ENCODE assay signal across 18 mouse cellular contexts in genomic region chr3:104518931-104519330, GRCm38 (mm10). TPM values are rescaled to one million over a fixed set of nuclear protein-coding genes. Genes with fewer than 3 reads are reported as not detected.
A peak's percentile ranks its signal among the peaks of the same experiment; 100 is the strongest.
DNase-seq lines count a peak whose midpoint lies in the region; ATAC-seq and TF ChIP-seq lines count a peak whose summit lies in the region.
"Had no signal": no experiment of that assay in that cellular context is flagged by ENCODE, and none has a peak within 500 bp of the region (broad histone marks: within the 10 kb centered on the region; RNA-seq: fewer than 3 reads in every experiment).

No protein-coding gene starts in this region.

- peaks cover 12% of the 10 kb centered on the region for H3K4me1 ChIP-seq in liver, adult 2 months (ENCODE audit: control insufficient read depth, insufficient read depth, low read length)
- H3K4me1 ChIP-seq in liver, embryonic 11.5 days (replicated peaks; ENCODE audit: control insufficient read depth, insufficient read depth, low read length): 0 out of 2 replicates have a peak, but pooled peaks cover 3% of the 10 kb centered on the region
- H3K4me1 ChIP-seq in forebrain, embryonic 14.5 days (ENCODE audit: control insufficient read depth, insufficient read depth, low read length): no peaks in the 10 kb centered on the region
- H3K4me1 ChIP-seq: limb, embryonic 15.5 days; midbrain, embryonic 10.5 days had no signal

- peak overlapping the region; percentile 71 for H3K27ac ChIP-seq in liver, adult 2 months (replicated peaks; ENCODE audit: insufficient read depth, low read depth, low read length)
- H3K27ac ChIP-seq in liver, embryonic 11.5 days (ENCODE audit: low read depth, low read length): no peak overlapping the region
- H3K27ac ChIP-seq in forebrain, embryonic 14.5 days (ENCODE audit: low read depth, low read length): no peak overlapping the region
- H3K27ac ChIP-seq: limb, embryonic 15.5 days; midbrain, embryonic 10.5 days had no signal

- no peaks in the 10 kb centered on the region for H3K36me3 ChIP-seq in liver, adult 2 months (ENCODE audit: control insufficient read depth, insufficient read depth, low read length)
- no peaks in the 10 kb centered on the region for H3K36me3 ChIP-seq in liver, embryonic 11.5 days (ENCODE audit: control insufficient read depth, insufficient read depth, low read length)
- no peaks in the 10 kb centered on the region for H3K36me3 ChIP-seq in forebrain, embryonic 14.5 days (ENCODE audit: control insufficient read depth, insufficient read depth, low read length)
- H3K36me3 ChIP-seq: limb, embryonic 15.5 days; midbrain, embryonic 10.5 days had no signal

- 15% methylated on average over 6 of the region's 6 CpGs for WGBS in liver, adult 2 months
- 67% methylated on average over 6 of the region's 6 CpGs for whole genome bisulfite sequencing in liver, embryonic 11.5 days
- 74% methylated on average over 6 of the region's 6 CpGs for WGBS in forebrain, embryonic 14.5 days

- H3K4me2 ChIP-seq in liver, embryonic 11.5 days: no peak overlapping the region
- H3K4me2 ChIP-seq in forebrain, embryonic 14.5 days (ENCODE audit: low read length): no peak overlapping the region
- H3K4me2 ChIP-seq: limb, embryonic 15.5 days had no signal

- H3K79me2 ChIP-seq in liver, adult 2 months (ENCODE audit: control insufficient read depth, insufficient read depth, low read length): no peaks in the 10 kb centered on the region

- H3K9me3 ChIP-seq in liver, embryonic 11.5 days (ENCODE audit: control insufficient read depth, low read length): no peaks in the 10 kb centered on the region
- H3K9me3 ChIP-seq in forebrain, embryonic 14.5 days (replicated peaks; ENCODE audit: control insufficient read depth, low read length): no peaks in the 10 kb centered on the region
- H3K9me3 ChIP-seq: limb, embryonic 15.5 days; midbrain, embryonic 10.5 days had no signal

- ATAC-seq in liver, embryonic 11.5 days (replicated peaks; ENCODE audit: low FRiP score): no peak
- no peak for ATAC-seq in forebrain, embryonic 14.5 days
- ATAC-seq: forebrain, embryonic 16.5 days had no signal

- TF ChIP-seq POLR2A in liver, adult 2 months (IDR thresholded peaks at IDR 0.05; ENCODE audit: extremely low read depth, insufficient read depth, low read length): no peak

- H3K4me3 ChIP-seq in liver, adult 2 months (ENCODE audit: insufficient read depth, low read depth, low read length): no peak overlapping the region
- no peak overlapping the region for H3K4me3 ChIP-seq in liver, embryonic 11.5 days (ENCODE audit: low read depth, low read length)
- H3K4me3 ChIP-seq in forebrain, embryonic 14.5 days (ENCODE audit: low read depth, low read length): no peak overlapping the region
- H3K4me3 ChIP-seq: erythroblast, embryonic 14.5 days; limb, embryonic 15.5 days; midbrain, embryonic 10.5 days; myocyte had no signal

- peak; percentile 63 for DNase-seq in heart, adult 11 months
- no peak for DNase-seq in heart, postnatal 25 days (ENCODE audit: low spot score)
- peak; percentile 88 for DNase-seq in liver, adult 2 months (ENCODE audit: extremely low read depth, low read depth, low spot score)
- DNase-seq in liver, embryonic 11.5 days (ENCODE audit: low spot score): no peak
- peak; percentile 73 for DNase-seq in kidney, postnatal 14 days
- peak; percentile 79 for DNase-seq in yolk sac, embryonic 10.5 days (ENCODE audit: low spot score)
- DNase-seq in forebrain, embryonic 14.5 days (ENCODE audit: low spot score): no peak
- DNase-seq in spleen, postnatal 4 days (ENCODE audit: low spot score in 2 of 2): no peak
- DNase-seq: cerebellum, postnatal 10 days; retina, postnatal 1 day; spleen, adult 18-20 months; thymus, postnatal 14 days had no signal

- TF ChIP-seq CTCF in liver, adult 2 months (IDR thresholded peaks at IDR 0.05; ENCODE audit: low read depth, low read length): no peak; the same call in 1 of the 2 replicates

- H3K27me3 ChIP-seq in liver, adult 2 months (ENCODE audit: control insufficient read depth, insufficient read depth, low read length): no peaks in the 10 kb centered on the region
- no peaks in the 10 kb centered on the region for H3K27me3 ChIP-seq in liver, embryonic 11.5 days (replicated peaks; ENCODE audit: control insufficient read depth, insufficient read depth, low read length)
- no peaks in the 10 kb centered on the region for H3K27me3 ChIP-seq in forebrain, embryonic 14.5 days (replicated peaks; ENCODE audit: control insufficient read depth, insufficient read depth, low read length)
- H3K27me3 ChIP-seq: CH12.LX; limb, embryonic 15.5 days had no signal

- H3K9ac ChIP-seq in liver, adult 2 months (ENCODE audit: low read depth, low read length): no peak overlapping the region; the same call in 1 of the 2 replicates
- H3K9ac ChIP-seq in liver, embryonic 11.5 days (ENCODE audit: low read depth, low read length): no peak overlapping the region
- no peak overlapping the region for H3K9ac ChIP-seq in forebrain, embryonic 14.5 days (ENCODE audit: low read length)
- H3K9ac ChIP-seq: limb, embryonic 15.5 days had no signal

- intact Hi-C loops in heart, postnatal 25 days (cut with DNase I): loop anchor here (10.0 kb wide), 1 partner anchor 126 kb away; no protein-coding TSS in a partner anchor

RNA-seq across cellular contexts. Expression of gene Lrig2, which starts 7.2 kb away (rescaled TPM):
- total RNA-seq in heart, postnatal 25 days (2021): 10 to 100 TPM in 1 of 2 experiments, 1 to 10 TPM in 1; 9.8 to 10.7 TPM
- total RNA-seq in liver, adult 2 months (2014; rRNA removed): 5.8 and 7.1 TPM in 2 replicates
- polyA plus RNA-seq in liver, adult 2 months (2012; rRNA removed): 2.2 and 2.8 TPM in 2 replicates
- 9.8 and 11.0 TPM in 2 replicates for polyA plus RNA-seq in liver, embryonic 11.5 days (2014; fragmentation: Nextera tagmentation; extraction: Ambion mirVana)
- 20.9 and 27.4 TPM in 2 replicates for polyA plus RNA-seq in forebrain, embryonic 14.5 days (2014; fragmentation: Nextera tagmentation; extraction: Ambion mirVana)

Comparison
In these comparisons a context has a peak if more than half of its experiments do, and no peak if none do; other contexts are left out.
1. DNase-seq: peak in heart, adult 11 months (single experiment), liver, adult 2 months (single experiment), kidney, postnatal 14 days (single experiment) and yolk sac, embryonic 10.5 days (single experiment); none in heart, postnatal 25 days (single experiment), liver, embryonic 11.5 days (single experiment), forebrain, embryonic 14.5 days (single experiment) and spleen, postnatal 4 days (0 of 2).